Mouse (Mus musculus) thymus, adult 2 months (tissue): ENCODE data around the gene Rufy4. TPM values are rescaled to one million over a fixed set of nuclear protein-coding genes. Genes with fewer than 3 reads are reported as not detected.

Experiments
- DNase-seq: peaks from one replicate; pipeline ENCODE4 v3.0.0; 2021
- H3K27ac ChIP-seq: fragments of 200-500 bp; 2 replicates; pipeline ENCODE4 v1.5.1; 2012; ENCODE audit warnings: low read length, control low read depth; ENCODE audit not compliant: control insufficient read depth, insufficient read depth
- H3K27me3 ChIP-seq: fragments of 200-500 bp; 2 replicates; pipeline ENCODE4 v1.6.1; 2012; ENCODE audit warnings: mild to moderate bottlenecking, low read length, moderate library complexity, mixed read lengths; ENCODE audit not compliant: control insufficient read depth, insufficient read depth
- H3K36me3 ChIP-seq: fragments of 200-500 bp; 2 replicates; pipeline ENCODE4 v1.6.1; 2012; ENCODE audit warnings: mild to moderate bottlenecking, low read length, moderate library complexity; ENCODE audit not compliant: control insufficient read depth, insufficient read depth
- H3K4me1 ChIP-seq: fragments of 200-500 bp; replicated peaks from 2 replicates; pipeline ENCODE4 v1.6.1; 2012; ENCODE audit warnings: low read length; ENCODE audit not compliant: control insufficient read depth, insufficient read depth
- H3K4me3 ChIP-seq: fragments of 200-500 bp; 2 replicates; pipeline ENCODE4 v1.5.1; 2012; ENCODE audit warnings: mild to moderate bottlenecking, low read length, control low read depth, moderate library complexity; ENCODE audit not compliant: control insufficient read depth, insufficient read depth
- CTCF ChIP-seq: fragments of 200-500 bp; IDR thresholded peaks from 2 replicates; pipeline ENCODE4 v1.5.1; 2012; ENCODE audit warnings: mild to moderate bottlenecking, control low read depth, low read length, moderate library complexity, borderline replicate concordance; ENCODE audit not compliant: control insufficient read depth, poor library complexity, insufficient read depth; ENCODE audit errors: extremely low read depth
- POLR2A ChIP-seq: fragments of 200-500 bp; IDR thresholded peaks from 2 replicates; pipeline ENCODE4 v1.6.1; 2012; ENCODE audit warnings: mild to moderate bottlenecking, low read length, control low read depth, moderate library complexity; ENCODE audit not compliant: control insufficient read depth, poor library complexity, insufficient read depth; ENCODE audit errors: extremely low read depth
- WGBS: fragments of 180-500 bp; shearing (Covaris S2); methylation state at CpG from one replicate; pipeline ENCODE4 v1.1.7; 2018; 5-methylcytosine and 5-hydroxymethylcytosine counted together
- polyA plus RNA-seq: library from polyadenylated mRNA; depleted of rRNA; stranded (reverse); fragments of >200 nt; gene quantifications from 2 replicates; pipeline ENCODE4 v1.2.3, GENCODE M21; 2012; rRNA removed

Gene Rufy4
- polyA plus RNA-seq: 0.49 and 1.0 TPM in 2 replicates

- peak; percentile 86 for DNase-seq
- 2% methylated on average over 12 of the region's 12 CpGs for WGBS
- Histone ChIP-seq H3K27me3 (peaks cover 2% of the 10 kb centered on the region; the same call in 1 of the 2 replicates), H3K36me3 (no peaks in the 10 kb centered on the region), H3K27ac (no peak within 1 kb of the TSS), H3K4me1 (peaks cover 7% of the 10 kb centered on the region; the same call in 1 of the 2 replicates), H3K4me3 (peak within 1 kb of the TSS; percentile 69)
- TF ChIP-seq POLR2A (no peak), CTCF (peak; percentile 86; the same call in 1 of the 2 replicates)
These were observed at the start of gene Rufy4 for GRCm38 (mm10) chr1:74124991-74125552. TSS of gene Rufy4 (plus strand) at chr1:74125541.

DNA sequence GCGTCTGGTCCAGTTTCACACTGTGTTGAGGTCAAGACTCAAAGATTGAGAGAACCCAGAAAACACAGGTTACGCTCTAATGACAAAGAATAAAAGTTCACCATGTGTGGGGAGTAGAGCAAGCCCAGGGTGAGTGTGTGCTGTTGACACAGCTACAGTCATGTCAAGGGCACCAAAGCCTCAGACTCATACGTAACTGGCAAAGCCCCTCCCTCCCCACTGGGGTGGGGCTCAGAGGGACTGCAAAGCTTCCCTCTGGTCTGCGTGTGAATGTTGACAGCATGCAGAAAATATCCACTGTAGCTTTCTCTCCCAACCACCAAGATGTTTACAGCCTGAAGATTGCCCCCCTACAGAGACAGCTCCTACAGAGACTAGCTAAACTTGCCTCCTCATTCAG lies 49.1 kb upstream of the Rufy4 start:
- WGBS: 90% methylated on average over 4 of the region's 4 CpGs
- Histone ChIP-seq H3K27ac (no peak overlapping the region), H3K4me1 (0 out of 2 replicates have a peak, but pooled peaks cover 3% of the 10 kb centered on the region), H3K4me3 (no peak overlapping the region), H3K36me3 (no peaks in the 10 kb centered on the region), H3K27me3 (no peaks in the 10 kb centered on the region)
- no peak for TF ChIP-seq CTCF
- TF ChIP-seq POLR2A: no peak
- DNase-seq: no peak

GRCm38 (mm10) chr1:74077353-74077752 lies 48.0 kb upstream of the Rufy4 start:
- DNase-seq: peak; percentile 81
- no peaks in the 10 kb centered on the region for H3K27me3 ChIP-seq
- no peak overlapping the region for H3K4me3 ChIP-seq
- 0 out of 2 replicates have a peak, but pooled peaks cover 3% of the 10 kb centered on the region for H3K4me1 ChIP-seq
- WGBS: 3% methylated on average over 2 of the region's 2 CpGs
- H3K36me3 ChIP-seq: no peaks in the 10 kb centered on the region
- no peak overlapping the region for H3K27ac ChIP-seq
- TF ChIP-seq POLR2A (no peak), CTCF (no peak)

DNA sequence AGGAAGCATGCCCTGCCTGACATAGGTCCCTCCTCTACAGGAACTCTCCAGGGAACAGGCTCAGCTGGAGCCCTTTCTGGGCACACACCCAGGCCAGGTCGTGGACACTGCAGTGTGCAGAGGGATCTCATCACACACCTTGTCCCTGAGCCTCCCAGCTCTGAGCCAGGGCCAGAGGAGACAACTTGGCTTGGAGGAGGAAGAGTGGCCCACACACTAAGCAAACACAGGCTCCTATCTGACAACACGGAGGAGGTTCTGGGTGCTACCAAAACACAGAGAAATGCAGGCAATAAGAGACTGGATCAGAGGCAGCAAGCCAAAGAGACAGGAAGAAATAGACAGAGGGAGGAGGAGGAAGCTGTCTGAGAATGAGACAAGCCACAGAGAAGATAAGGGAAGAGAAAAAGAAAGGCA lies 43.8 kb upstream of the Rufy4 start:
- 17% methylated on average over 2 of the region's 2 CpGs for WGBS
- TF ChIP-seq CTCF (no peak), POLR2A (no peak)
- Histone ChIP-seq H3K36me3 (no peaks in the 10 kb centered on the region), H3K4me3 (no peak overlapping the region), H3K27ac (no peak overlapping the region), H3K27me3 (no peaks in the 10 kb centered on the region), H3K4me1 (no peaks in the 10 kb centered on the region)
- no peak for DNase-seq

DNA sequence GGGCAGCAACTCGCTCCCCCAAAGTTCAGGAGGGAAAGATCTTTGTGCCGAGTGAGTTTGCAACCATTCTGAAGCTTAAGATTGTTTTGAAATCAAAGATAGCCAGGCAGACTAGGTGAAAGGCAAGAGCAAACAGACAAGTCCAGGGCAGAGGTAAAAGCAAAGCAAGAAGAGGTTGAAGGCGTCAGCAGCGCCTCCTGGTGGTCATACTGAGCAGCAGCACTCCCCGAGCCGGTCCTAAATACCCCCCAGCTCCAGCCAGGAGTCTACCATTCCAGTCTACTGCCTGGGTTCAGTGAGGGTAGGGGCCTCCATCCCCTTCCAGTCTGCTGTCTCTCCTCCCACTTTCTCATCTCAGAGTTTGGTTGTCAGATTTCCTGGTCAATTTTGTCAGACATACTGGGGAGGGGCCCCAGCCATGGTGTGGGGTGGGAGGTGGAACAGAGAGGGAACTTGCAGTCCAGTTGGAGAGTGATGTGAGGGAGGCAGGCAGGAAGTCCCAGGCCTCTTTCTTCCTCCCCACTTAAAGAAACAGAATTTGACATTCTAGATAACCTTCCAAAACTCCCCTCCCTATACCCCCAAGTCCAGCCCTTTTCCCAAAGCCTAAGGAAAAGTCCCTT lies 42.4 kb upstream of the Rufy4 start:
- peak; percentile 44 for DNase-seq
- H3K36me3 ChIP-seq: no peaks in the 10 kb centered on the region
- WGBS: 23% methylated on average over 6 of the region's 6 CpGs
- TF ChIP-seq POLR2A (no peak), CTCF (peak; percentile 85)
- no peak overlapping the region for H3K4me3 ChIP-seq
- H3K4me1 ChIP-seq: no peaks in the 10 kb centered on the region
- H3K27ac ChIP-seq: no peak overlapping the region
- no peaks in the 10 kb centered on the region for H3K27me3 ChIP-seq

DNA sequence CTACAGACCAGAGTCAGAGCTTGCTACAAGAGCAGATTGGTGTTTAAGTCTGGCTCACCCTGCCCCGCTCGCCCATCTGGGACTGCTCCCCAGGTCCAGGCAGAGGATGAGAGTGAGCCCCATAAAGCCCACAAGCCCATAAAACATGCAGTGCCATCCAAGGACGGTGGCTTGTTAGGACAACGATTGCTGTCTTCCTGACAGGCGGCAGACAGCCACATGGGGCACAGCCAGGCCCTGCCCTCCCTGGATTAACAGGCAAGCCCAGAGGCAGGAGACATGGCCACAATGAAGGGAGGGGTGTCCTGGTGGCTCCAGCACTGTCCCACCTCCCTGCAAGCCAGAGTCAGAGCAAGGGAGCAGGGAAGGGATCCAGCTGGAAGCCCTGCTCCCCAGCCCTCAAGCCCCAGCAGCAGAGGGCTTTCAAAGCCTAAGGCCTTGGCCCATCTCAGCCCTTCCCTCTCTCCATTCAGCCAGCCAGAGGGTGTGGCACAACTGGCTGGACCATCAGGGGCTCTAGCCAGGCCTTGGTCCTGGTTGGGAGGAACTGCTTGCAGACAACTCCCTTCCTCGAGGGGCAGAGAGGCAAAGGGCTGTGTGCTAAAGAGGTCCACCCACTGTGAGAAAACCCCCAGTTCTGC lies 41.2 kb upstream of the Rufy4 start:
- Histone ChIP-seq H3K36me3 (no peaks in the 10 kb centered on the region), H3K4me3 (no peak overlapping the region), H3K27ac (no peak overlapping the region), H3K4me1 (no peaks in the 10 kb centered on the region), H3K27me3 (no peaks in the 10 kb centered on the region)
- 93% methylated on average over 6 of the region's 6 CpGs for WGBS
- TF ChIP-seq POLR2A (no peak), CTCF (no peak)
- no peak for DNase-seq
